Mouse (Mus musculus): ENCODE data around the gene Hoxa1. TPM values are rescaled to one million over a fixed set of nuclear protein-coding genes. Genes with fewer than 3 reads are reported as not detected.

Hoxa1 gene
- total RNA-seq, 4 experiments from 2014 or later, result not detected

GRCm38 (mm10) chr6:52190410-52190809 is 32.3 kb upstream of the Hoxa1 start:
- no peak for DNase-seq (ENCODE audit: low spot score in 2 of 2)

DNA sequence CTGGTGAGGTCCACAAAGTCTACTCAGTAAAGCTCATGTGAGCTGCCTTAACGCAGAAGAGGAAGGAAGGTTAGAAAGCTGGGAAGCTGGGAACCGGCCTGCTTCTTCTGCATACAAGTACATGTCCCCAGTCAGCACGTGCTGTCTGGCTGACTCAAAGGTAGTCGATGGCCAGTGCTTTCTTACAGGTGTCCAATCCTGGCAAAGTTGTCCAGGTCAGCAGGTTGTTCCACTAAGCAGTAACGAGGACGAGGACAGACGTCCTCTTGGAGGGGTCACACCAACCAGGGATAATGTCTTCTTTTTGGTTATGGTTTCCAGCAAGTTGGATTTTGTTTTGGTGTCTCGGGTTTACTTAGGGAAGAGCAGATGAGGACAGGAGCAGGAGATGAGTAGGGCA is 31.8 kb upstream of the Hoxa1 start:
- no peak for DNase-seq (ENCODE audit: low spot score in 2 of 2)

- no peak for DNase-seq (ENCODE audit: low spot score in 2 of 2)
These were observed 31.1 kb upstream of the Hoxa1 start for GRCm38 (mm10) chr6:52189172-52189591.

GRCm38 (mm10) chr6:52186500-52186899 is 28.4 kb upstream of the Hoxa1 start:
- no peak for DNase-seq (ENCODE audit: low spot score in 2 of 2)

- no peak for DNase-seq (ENCODE audit: low spot score in 2 of 2)
These were observed 27.7 kb upstream of the Hoxa1 start for GRCm38 (mm10) chr6:52185834-52186233.

DNA sequence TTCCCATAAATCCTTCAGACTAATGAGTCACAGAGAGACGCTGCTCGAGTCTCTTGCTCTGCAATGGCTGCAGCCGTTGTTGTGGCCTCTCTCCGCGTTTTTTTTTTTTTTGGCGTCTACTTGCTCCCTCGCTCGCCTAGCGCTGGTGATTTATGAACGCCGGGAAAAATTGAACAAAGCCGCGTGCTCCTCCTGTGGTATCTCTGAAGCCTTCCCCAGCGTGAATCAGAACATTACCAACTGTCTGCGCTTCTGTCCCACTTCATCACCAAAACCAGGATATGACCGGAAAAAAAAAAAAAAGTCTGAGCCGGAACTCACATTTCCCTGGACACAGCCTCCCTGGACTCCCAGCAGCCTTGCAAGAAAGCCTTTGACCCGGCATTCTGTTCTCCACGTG is 27.1 kb upstream of the Hoxa1 start:
- DNase-seq (ENCODE audit: low spot score in 2 of 2), result no peak

- DNase-seq (ENCODE audit: low spot score in 2 of 2), result no peak
These were observed 26.6 kb upstream of the Hoxa1 start for GRCm38 (mm10) chr6:52184668-52185067.

DNA sequence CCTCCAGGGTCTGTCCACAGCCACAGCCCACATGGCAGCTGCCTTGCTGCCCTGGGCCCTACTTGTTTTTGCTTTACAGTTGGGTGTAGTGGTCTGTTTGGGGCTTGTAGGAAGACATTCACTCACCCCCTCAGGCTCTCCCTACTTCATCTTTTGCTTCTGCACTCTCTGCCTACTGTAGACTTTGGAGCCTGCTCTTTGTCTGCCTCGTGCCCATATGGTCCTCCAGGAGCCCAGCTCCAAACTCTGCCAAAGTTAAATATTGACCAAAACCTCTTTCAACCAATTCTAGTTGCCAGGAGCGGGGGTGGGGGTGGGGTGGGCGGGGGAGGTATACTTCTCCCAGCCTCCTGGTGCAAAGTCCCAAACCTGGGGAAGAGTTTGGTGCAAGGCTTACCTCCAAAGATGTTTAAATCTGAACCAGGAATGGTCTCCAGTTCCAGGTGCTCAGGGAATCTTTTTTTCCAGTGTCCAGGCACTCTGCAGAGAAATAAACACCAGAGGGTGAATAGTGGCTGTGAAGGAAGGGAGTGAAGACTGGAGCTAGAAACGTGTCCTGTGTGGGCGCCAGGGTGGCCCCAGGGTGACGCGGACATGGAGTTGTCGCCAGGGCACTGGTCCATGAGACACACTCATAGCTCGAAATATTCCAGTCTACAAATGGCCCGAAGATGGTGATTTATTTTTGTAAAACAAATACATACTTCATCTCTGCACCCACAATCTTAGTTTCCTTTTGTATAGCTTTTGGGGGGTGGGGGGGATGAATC is 25.4 kb upstream of the Hoxa1 start:
- no peak for DNase-seq (ENCODE audit: low spot score in 2 of 2)

- no peak for DNase-seq (ENCODE audit: low spot score in 2 of 2)
These were observed 24.7 kb upstream of the Hoxa1 start for GRCm38 (mm10) chr6:52182793-52183192.

GRCm38 (mm10) chr6:52182030-52182429 is 23.9 kb upstream of the Hoxa1 start:
- no peak for DNase-seq (ENCODE audit: low spot score in 2 of 2)

DNA sequence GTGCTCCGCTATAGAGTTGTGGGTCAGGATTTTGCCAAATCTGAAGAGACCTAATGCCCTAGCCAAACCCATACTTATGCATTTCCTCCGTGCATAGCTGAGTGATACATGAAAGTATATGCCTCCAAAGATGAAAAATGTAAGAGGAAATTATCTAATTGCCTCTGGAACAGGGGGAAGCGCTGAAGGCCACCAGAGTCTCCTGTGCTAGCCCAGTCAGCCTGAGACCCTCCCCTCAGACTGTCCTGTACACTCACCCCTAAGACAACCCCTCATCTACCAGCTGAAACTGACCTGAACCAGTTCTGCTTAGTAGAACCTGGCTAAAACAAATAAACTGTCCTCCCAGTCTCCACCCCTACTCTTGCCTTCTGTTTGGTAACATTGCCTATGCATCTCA is 22.6 kb upstream of the Hoxa1 start:
- DNase-seq (ENCODE audit: low spot score in 2 of 2), result no peak

GRCm38 (mm10) chr6:52180213-52180710 is 22.1 kb upstream of the Hoxa1 start:
- DNase-seq (ENCODE audit: low spot score in 2 of 2), result no peak

DNA sequence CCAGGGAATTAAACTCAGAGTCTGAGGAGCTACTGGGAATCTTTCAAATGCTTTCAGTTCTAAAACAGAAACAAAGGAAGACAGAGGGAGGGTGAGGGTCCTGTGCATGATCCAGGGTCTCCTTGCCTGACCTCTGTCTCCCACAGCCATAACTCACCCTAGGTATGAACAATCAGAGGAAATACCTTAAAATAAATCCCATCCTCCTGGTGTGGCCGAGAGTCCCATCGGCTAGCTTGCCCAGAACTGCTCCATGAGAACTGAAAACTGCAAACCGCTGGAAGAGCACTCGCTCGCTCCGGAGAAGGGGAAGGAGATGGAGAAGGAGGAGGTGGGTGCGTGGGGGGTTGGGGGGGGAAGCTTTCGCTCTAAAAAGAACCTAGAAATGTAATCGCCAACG is 21.6 kb upstream of the Hoxa1 start:
- no peak for DNase-seq (ENCODE audit: low spot score in 2 of 2)

DNA sequence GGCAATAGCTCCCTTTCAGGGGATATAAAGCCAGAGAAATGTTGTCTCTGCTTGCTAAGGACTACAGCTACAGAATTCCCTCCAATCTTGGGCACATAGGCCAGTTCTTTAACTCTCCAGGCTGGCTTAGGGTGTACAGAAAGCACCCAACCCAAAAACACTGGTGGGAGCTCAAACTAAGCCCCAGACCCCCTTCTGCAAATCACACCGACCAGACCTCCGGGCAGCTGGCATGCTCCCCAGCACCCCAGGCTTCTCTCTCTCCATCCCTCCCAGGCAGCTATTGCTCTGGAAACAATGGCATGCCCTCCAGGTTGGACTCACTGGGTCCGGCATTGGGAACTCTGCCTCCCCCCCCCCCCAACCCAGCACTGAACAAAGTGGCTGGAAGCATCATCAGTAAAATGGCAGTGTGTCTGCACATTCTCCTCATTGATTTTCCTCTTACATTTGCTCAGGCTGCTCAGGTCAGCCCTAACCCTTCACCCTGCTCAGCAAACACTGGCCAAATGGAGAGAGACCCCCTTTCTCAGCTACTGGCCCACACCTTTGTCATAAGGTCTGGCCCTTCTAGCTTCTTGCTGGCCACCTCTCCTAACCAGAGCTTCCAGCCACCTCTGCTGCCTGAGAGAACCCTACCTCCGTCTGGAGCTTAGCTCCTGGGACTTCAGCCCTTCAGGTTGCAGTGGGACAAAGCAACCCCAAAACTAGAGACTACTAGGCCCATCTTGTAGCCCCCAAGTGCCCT is 21.0 kb upstream of the Hoxa1 start:
- no peak for DNase-seq (ENCODE audit: low spot score in 2 of 2)

DNA sequence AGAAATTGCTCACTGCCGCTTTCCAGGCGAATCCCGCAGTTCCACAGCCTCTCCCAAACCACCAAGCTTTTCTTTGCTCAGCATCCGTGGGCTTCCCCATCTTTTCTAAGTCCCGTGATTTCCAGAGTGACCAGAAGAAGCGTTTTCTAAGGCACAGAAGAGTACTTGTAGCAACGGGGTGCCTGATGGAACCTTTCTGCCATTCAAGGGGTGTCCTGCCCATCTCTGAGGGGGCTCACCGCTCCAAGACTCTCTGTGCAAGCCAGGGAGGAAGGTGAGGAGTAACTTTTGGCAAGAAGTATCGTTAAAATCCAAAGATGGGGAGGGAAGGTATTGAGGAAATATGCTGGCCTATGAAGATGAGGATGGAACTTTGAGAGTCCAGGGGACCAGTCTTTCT is 19.7 kb upstream of the Hoxa1 start:
- no peak for DNase-seq (ENCODE audit: low spot score in 2 of 2)

- no peak for DNase-seq (ENCODE audit: low spot score in 2 of 2)
These were observed 19.1 kb upstream of the Hoxa1 start, which contains the start of gene 5730596B20Rik for GRCm38 (mm10) chr6:52177061-52177735. Gene 5730596B20Rik, plus strand, starts transcription at chr6:52177498.

GRCm38 (mm10) chr6:52176391-52176790 is 18.3 kb upstream of the Hoxa1 start:
- DNase-seq (ENCODE audit: low spot score in 2 of 2), result no peak

- DNase-seq (ENCODE audit: low spot score in 2 of 2), result no peak
These were observed 17.7 kb upstream of the Hoxa1 start for GRCm38 (mm10) chr6:52175864-52176263.

DNA sequence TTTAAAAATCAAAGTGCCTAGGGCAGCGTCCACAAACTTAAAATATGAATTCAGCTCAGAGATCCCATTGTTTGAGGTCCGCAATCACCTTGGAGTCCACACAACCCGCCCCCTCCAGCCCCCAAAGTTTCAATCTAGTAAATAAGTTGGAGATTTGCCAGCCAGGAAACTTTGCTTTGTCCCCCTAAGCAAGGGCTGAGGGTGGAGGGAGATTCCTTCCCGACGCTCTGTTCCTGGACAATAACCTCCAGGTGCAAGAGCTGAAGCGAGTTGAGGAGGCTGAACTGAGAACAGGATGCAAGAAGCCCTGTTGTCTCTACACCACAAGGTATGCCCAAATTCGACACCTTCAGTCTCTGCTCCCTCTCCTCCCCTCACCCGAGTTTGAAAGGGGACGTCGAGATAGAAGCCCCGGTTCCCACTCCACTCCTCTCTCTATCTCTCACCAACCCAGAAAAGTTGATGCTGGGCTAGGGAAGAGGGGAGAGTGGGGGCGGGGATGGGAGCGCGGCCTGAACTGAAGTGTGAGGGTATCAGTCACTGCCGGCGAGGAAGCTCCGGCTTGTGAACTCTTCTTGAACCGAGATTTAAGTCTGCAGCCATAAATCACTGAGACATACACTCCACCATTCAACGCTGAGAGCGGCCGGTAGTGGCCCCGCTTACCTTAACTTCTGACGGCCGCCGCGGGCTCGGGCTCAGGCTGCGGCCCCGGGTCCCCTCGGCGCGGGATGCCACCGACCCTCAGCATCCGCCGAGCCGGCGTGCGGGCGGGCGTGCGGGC is 17.0 kb upstream of the Hoxa1 start:
- no peak for DNase-seq (ENCODE audit: low spot score in 2 of 2)

DNA sequence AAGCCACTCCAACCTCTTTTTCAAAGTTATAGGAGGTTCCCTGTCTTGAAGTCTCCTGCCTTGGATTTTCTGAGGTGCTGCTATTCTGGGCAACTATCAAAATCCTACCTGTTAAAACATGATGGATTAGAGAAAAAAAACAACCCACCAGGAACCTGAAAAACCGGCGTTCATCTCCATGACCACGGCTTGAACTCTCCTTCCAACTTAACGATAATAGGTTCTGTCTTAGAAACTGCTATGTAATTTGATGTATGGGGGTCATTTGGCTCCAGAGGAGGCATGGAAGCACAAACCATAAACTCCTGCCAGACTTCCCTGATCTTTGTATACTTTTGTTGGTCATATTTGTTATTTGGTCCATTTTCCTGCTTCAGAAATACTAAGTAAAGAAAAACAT is 15.5 kb upstream of the Hoxa1 start:
- DNase-seq (ENCODE audit: low spot score in 2 of 2), result no peak

GRCm38 (mm10) chr6:52172501-52172900 is 14.4 kb upstream of the Hoxa1 start:
- no peak for DNase-seq (ENCODE audit: low spot score in 2 of 2)
